Mouse (Mus musculus): Measurements from ENCODE around the gene Olfr480. TPM values are rescaled to one million over a fixed set of nuclear protein-coding genes. Genes with fewer than 3 reads are reported as not detected.

Gene Olfr480
- not detected in 2 replicates for polyA plus RNA-seq (2012; rRNA removed)

GRCm38 (mm10) chr7:108067246-108067645 lies at the start of gene Olfr480:
Gene Olfr480 (minus strand): TSS chr7:108067346.

GRCm38 (mm10) chr7:108100549-108100948 lies 33.4 kb upstream of the Olfr480 start, which contains the start of gene Olfr483:
Gene Olfr483 (plus strand): TSS chr7:108100849.

GRCm38 (mm10) chr7:108097486-108097885 lies 30.3 kb upstream of the Olfr480 start, which contains the start of gene Olfr482:
Gene Olfr482 (minus strand): TSS chr7:108097586.

GRCm38 (mm10) chr7:108079555-108079954 lies 12.4 kb upstream of the Olfr480 start, which contains the start of gene Olfr481:
Gene Olfr481 (plus strand): TSS chr7:108079855.

GRCm38 (mm10) chr7:108050393-108050792 lies 16.8 kb downstream of the Olfr480 start, which contains the start of gene Olfr479:
Gene Olfr479 (plus strand): TSS chr7:108050693.

GRCm38 (mm10) chr7:108033889-108034288 lies 33.3 kb downstream of the Olfr480 start, which contains the start of gene Olfr478:
Gene Olfr478 (minus strand): TSS chr7:108033989.

Other genes with a start within 250 kb of the Olfr480 start
- not detected in 2 replicates for gene Olfr469, start 241.8 kb downstream of the Olfr480 start, polyA plus RNA-seq (2012; rRNA removed)
- gene Olfr470, start 219.9 kb downstream of the Olfr480 start, polyA plus RNA-seq (2012; rRNA removed): not detected in 2 replicates
- gene Olfr472, start 169.4 kb downstream of the Olfr480 start, polyA plus RNA-seq (2012; rRNA removed): not detected in 2 replicates
- gene Olfr473, start 136.9 kb downstream of the Olfr480 start, polyA plus RNA-seq (2012; rRNA removed): not detected in 2 replicates
- gene Olfr474, start 112.7 kb downstream of the Olfr480 start, polyA plus RNA-seq (2012; rRNA removed): not detected in 2 replicates
- not detected in 2 replicates for gene Olfr476, start 102.5 kb downstream of the Olfr480 start, polyA plus RNA-seq (2012; rRNA removed)
- gene Olfr477, start 80.7 kb downstream of the Olfr480 start, polyA plus RNA-seq (2012; rRNA removed): not detected in 2 replicates
- gene Olfr478, start 33.4 kb downstream of the Olfr480 start, polyA plus RNA-seq (2012; rRNA removed): not detected in 2 replicates
- gene Olfr479, start 16.7 kb downstream of the Olfr480 start, polyA plus RNA-seq (2012; rRNA removed): not detected in 2 replicates
- not detected in 2 replicates for gene Olfr481, start 12.5 kb upstream of the Olfr480 start, polyA plus RNA-seq (2012; rRNA removed)
- not detected in 2 replicates for gene Olfr482, start 30.2 kb upstream of the Olfr480 start, polyA plus RNA-seq (2012; rRNA removed)
- gene Olfr483, start 33.5 kb upstream of the Olfr480 start, polyA plus RNA-seq (2012; rRNA removed): not detected in 2 replicates
- not detected in 2 replicates for gene Olfr484, start 60.1 kb upstream of the Olfr480 start, polyA plus RNA-seq (2012; rRNA removed)
- gene Olfr485, start 92.5 kb upstream of the Olfr480 start, polyA plus RNA-seq (2012; rRNA removed): not detected in 2 replicates
- not detected in 2 replicates for gene Olfr486, start 105.4 kb upstream of the Olfr480 start, polyA plus RNA-seq (2012; rRNA removed)
- not detected in 2 replicates for gene Olfr487, start 147.3 kb upstream of the Olfr480 start, polyA plus RNA-seq (2012; rRNA removed)
- not detected in 2 replicates for gene Olfr488, start 191.0 kb upstream of the Olfr480 start, polyA plus RNA-seq (2012; rRNA removed)
- gene Olfr490, start 221.6 kb upstream of the Olfr480 start, polyA plus RNA-seq (2012; rRNA removed): not detected in 2 replicates
- not detected in 2 replicates for gene Olfr491, start 246.1 kb upstream of the Olfr480 start, polyA plus RNA-seq (2012; rRNA removed)